Mouse (Mus musculus) ES-Bruce4 (cell line): Measurements from ENCODE around the gene Smo.

ENCODE experiments used
- CTCF ChIP-seq: IDR thresholded peaks from one replicate; pipeline ENCODE4 v1.8.1; 2011; ENCODE audit warnings: low read depth, low read length
- EP300 ChIP-seq: IDR thresholded peaks from 2 replicates; pipeline ENCODE4 v1.6.1; 2011; ENCODE audit warnings: low read depth, low read length; ENCODE audit not compliant: insufficient read depth

DNA sequence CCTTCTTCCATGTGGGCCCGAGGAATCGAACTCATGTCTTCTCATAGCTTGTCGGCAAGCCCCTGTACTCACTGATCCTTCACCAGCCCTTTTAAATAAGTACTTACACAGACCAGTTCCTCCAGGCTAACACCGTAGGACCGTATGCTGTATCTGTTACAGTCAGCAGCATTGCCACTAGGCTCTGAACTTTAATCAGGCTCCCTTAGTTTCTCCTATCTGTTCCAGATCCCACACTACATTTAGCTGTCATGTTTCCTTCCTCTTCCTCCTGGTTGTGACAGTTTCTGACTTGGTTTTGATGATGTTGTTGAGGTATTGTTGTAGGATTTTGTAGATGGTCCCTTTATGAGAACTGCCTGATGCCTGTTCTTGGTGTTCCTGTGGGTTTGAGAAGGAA lies 31.2 kb upstream of the Smo start:
- TF ChIP-seq CTCF (no peak), EP300 (no peak)
